Mouse (Mus musculus): ENCODE measurements around the gene Ppp2r1a. TPM values are rescaled to one million over a fixed set of nuclear protein-coding genes. Genes with fewer than 3 reads are reported as not detected.

Ppp2r1a gene
- polyA plus RNA-seq, 1 experiment from 2014 or later = 450 TPM

DNA sequence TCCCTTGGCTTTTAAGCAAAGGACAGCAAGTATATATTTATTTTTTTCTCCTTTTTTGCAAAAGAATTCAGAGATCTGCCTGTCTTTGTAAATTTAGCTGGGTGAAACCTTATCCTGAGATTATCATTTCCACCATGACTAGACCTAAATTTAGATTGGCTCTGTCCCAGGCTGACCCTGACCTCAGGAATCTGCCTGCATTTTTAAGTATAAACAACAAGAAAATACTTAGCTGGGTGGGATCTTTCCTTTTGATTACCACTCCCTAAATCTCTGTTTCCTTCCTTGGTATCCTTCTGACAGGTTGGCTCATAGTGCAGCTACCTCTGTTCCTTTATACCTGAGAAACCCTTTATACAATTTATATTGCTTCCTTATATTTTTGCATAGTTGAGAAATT lies 21.6 kb downstream of the Ppp2r1a start:
- Histone ChIP-seq H3K4me2 (replicated peaks; ENCODE audit: low read depth, low read length) (no peak overlapping the region), H3K36me3 (ENCODE audit: control insufficient read depth, insufficient read depth, low read length) (peaks cover 59% of the 10 kb centered on the region)
- ATAC-seq (ENCODE audit: insufficient number of reproducible peaks, insufficient read depth, low FRiP score, low read depth) = no peak

DNA sequence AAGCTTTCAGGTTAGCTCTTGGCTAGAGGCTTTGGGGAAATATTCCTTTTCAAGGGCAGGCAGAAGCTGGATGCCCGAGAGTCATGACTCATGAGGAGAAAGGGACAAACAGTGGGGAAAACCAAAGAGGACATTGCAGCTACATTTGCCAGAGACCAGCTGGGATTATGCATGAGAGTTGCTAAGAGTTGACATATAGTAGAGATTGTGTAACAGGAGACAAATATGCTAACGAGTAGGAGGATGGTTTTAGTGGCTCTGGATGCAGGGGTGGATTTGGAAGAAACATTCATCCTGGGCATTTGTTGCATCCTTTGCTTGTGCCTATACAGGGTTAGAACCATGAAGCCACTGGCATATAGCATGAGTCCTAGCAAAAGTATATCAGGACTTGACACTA lies 48.6 kb downstream of the Ppp2r1a start:
- Histone ChIP-seq H3K4me1 (ENCODE audit: control insufficient read depth, insufficient read depth, low read length) (no peaks in the 10 kb centered on the region), H3K9me3 (ENCODE audit: control insufficient read depth, low read depth, low read length) (no peaks in the 10 kb centered on the region), H3K27ac (ENCODE audit: low read length) (no peak overlapping the region), H3K36me3 (ENCODE audit: control insufficient read depth, insufficient read depth, low read length) (no peaks in the 10 kb centered on the region), H3K27me3 (ENCODE audit: control insufficient read depth, insufficient read depth, low read length) (no peaks in the 10 kb centered on the region), H3K9ac (replicated peaks; ENCODE audit: low read depth, low read length) (no peak overlapping the region), H3K4me2 (replicated peaks; ENCODE audit: low read depth, low read length) (no peak overlapping the region), H3K4me3 (ENCODE audit: low read depth, low read length) (no peak overlapping the region)
- ATAC-seq (ENCODE audit: insufficient number of reproducible peaks, insufficient read depth, low FRiP score, low read depth) = no peak
- 70% methylated on average over 2 of the region's 2 CpGs for WGBS

More for the DNA sequence above, 21.6 kb downstream of the Ppp2r1a start:
- Histone ChIP-seq H3K9me3 (ENCODE audit: control insufficient read depth, low read depth, low read length) (no peaks in the 10 kb centered on the region), H3K27ac (ENCODE audit: low read length) (no peak overlapping the region), H3K27me3 (ENCODE audit: control insufficient read depth, insufficient read depth, low read length) (no peaks in the 10 kb centered on the region), H3K9ac (replicated peaks; ENCODE audit: low read depth, low read length) (no peak overlapping the region), H3K4me1 (ENCODE audit: control insufficient read depth, insufficient read depth, low read length) (no peaks in the 10 kb centered on the region), H3K4me3 (ENCODE audit: low read depth, low read length) (no peak overlapping the region)

DNA sequence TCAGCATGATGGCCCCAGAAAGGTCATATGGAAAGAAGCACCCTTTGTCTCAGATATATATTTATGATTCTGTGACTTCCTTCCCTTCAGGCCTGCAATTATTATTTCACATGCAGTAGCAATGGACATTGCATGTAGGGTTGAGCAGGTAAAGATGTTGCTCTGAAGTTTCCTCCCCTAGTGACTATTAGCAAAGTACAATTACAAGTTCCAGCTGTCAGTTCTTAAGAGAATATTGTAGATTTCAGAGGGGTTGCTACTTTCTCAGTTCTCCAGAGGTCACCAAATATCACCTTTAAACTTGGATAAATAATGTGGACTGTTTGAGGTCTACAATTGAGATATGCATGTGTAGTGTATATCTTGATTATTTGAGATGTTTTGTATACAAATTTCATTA lies 51.3 kb downstream of the Ppp2r1a start, which contains the start of gene Vmn1r233:
Gene Vmn1r233, minus strand, starts transcription at position 101 of the 400 bp plus-strand sequence.
- Histone ChIP-seq H3K9ac (replicated peaks; ENCODE audit: low read depth, low read length) (no peak within 1 kb of the TSS), H3K4me3 (ENCODE audit: low read depth, low read length) (no peak within 1 kb of the TSS), H3K27me3 (ENCODE audit: control insufficient read depth, insufficient read depth, low read length) (no peaks in the 10 kb centered on the region), H3K27ac (ENCODE audit: low read length) (no peak within 1 kb of the TSS), H3K36me3 (ENCODE audit: control insufficient read depth, insufficient read depth, low read length) (no peaks in the 10 kb centered on the region), H3K4me2 (replicated peaks; ENCODE audit: low read depth, low read length) (no peak within 1 kb of the TSS), H3K4me1 (ENCODE audit: control insufficient read depth, insufficient read depth, low read length) (no peaks in the 10 kb centered on the region), H3K9me3 (ENCODE audit: control insufficient read depth, low read depth, low read length) (no peaks in the 10 kb centered on the region)
- ATAC-seq (ENCODE audit: insufficient number of reproducible peaks, insufficient read depth, low FRiP score, low read depth) = no peak

DNA sequence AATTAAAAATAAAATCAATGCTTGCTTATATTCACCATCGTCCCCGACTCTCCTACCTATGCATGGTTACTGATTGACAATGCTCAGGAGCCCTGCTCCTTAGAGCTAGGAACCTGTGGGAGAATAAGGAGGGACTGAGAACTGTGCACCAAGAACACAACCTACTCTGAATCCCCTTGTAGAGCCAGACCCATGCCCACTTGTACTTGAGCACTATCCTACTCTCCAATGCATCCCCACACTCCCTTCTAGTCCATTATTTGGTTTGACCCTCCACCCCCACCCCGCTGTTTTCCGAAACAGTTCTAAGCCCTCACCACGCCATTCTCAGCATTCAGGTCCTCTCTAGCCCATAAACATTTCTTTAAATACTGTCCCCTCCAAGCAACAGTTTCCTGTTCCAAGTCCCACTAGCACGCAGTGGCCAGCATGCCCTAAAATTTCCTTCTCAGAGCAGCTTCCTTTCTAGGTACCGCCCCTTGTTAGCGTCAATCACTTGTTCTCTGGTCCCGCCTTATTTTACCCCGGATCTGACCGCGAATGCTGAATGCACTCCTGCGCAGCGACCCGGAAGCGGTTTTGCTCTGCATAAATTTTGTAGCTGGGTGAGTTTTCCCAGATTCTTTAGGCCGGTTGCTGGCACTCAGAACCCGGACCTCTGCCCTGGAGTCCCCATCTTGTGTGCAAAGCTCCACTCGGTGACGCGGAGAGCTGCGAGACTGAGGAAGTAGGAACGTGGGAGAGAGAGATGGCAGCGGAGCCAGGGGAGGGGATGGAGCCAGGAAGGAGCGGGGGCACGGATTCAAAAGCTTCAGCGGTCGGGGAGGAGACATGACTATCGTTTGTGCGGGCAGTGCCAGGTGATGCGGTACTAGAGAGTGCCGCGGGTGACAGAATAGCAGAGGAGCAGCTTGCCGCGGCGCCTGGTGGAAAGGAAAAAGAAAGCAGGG lies 63.5 kb downstream of the Ppp2r1a start, which contains the start of gene Zfp160:
Gene Zfp160, plus strand, starts transcription at position 522 of the 950 bp plus-strand sequence.
- no peaks in the 10 kb centered on the region for H3K27me3 ChIP-seq (ENCODE audit: control insufficient read depth, insufficient read depth, low read length)
- H3K9ac ChIP-seq (replicated peaks; ENCODE audit: low read depth, low read length) = peak within 1 kb of the TSS; percentile 54
- 5% methylated on average over 36 of the region's 36 CpGs for WGBS
- no peaks in the 10 kb centered on the region for H3K9me3 ChIP-seq (ENCODE audit: control insufficient read depth, low read depth, low read length)
- peaks cover 12% of the 10 kb centered on the region for H3K36me3 ChIP-seq (ENCODE audit: control insufficient read depth, insufficient read depth, low read length)
- peaks cover 14% of the 10 kb centered on the region for H3K4me1 ChIP-seq (ENCODE audit: control insufficient read depth, insufficient read depth, low read length)
- peak within 1 kb of the TSS; percentile 75 for H3K4me3 ChIP-seq (ENCODE audit: low read depth, low read length)
- H3K4me2 ChIP-seq (replicated peaks; ENCODE audit: low read depth, low read length) = peak within 1 kb of the TSS; percentile 72
- peak within 1 kb of the TSS; percentile 75 for H3K27ac ChIP-seq (ENCODE audit: low read length)
- peak; percentile 96 for ATAC-seq (ENCODE audit: insufficient number of reproducible peaks, insufficient read depth, low FRiP score, low read depth)

DNA sequence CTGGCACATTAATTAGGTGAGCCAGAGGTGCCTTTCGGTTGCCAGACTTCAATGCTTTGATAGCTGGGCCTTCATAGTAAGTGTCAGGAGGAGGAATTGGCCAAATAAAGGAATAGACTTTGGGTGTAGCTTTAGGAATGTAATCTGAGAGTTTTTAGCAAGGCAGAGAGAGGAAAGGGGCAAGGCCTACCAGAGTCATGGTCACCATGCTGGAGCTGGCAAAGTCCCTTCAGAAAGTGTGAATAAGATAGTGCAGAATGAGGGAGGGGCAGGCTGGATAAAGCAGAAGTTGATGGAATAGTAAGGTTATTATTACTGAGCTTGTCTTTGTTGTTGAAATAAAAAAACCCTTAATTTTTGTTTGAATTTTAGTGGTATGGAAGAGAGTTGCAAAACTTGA lies 64.6 kb downstream of the Ppp2r1a start:
- Histone ChIP-seq H3K9me3 (ENCODE audit: control insufficient read depth, low read depth, low read length) (no peaks in the 10 kb centered on the region), H3K4me1 (ENCODE audit: control insufficient read depth, insufficient read depth, low read length) (peaks cover 14% of the 10 kb centered on the region), H3K4me3 (ENCODE audit: low read depth, low read length) (peak overlapping the region; percentile 75), H3K27me3 (ENCODE audit: control insufficient read depth, insufficient read depth, low read length) (no peaks in the 10 kb centered on the region), H3K36me3 (ENCODE audit: control insufficient read depth, insufficient read depth, low read length) (peaks cover 16% of the 10 kb centered on the region), H3K9ac (replicated peaks; ENCODE audit: low read depth, low read length) (peak overlapping the region; percentile 54), H3K4me2 (replicated peaks; ENCODE audit: low read depth, low read length) (peak overlapping the region; percentile 72), H3K27ac (ENCODE audit: low read length) (no peak overlapping the region)
- ATAC-seq (ENCODE audit: insufficient number of reproducible peaks, insufficient read depth, low FRiP score, low read depth) = no peak
- 15% methylated on average over 1 of the region's 1 CpGs for WGBS

Other genes with a start within 250 kb of the Ppp2r1a start
- gene Vmn1r227, start 215.5 kb upstream of the Ppp2r1a start, polyA plus RNA-seq (2014; fragmentation: Nextera tagmentation; extraction: Ambion mirVana) = not detected in 2 replicates
- not detected in 2 replicates for gene Vmn1r228, start 159.2 kb upstream of the Ppp2r1a start, polyA plus RNA-seq (2014; fragmentation: Nextera tagmentation; extraction: Ambion mirVana)
- 0.03 TPM in 1 of 2 replicates, not detected in the other for gene Vmn1r229, start 133.8 kb upstream of the Ppp2r1a start, polyA plus RNA-seq (2014; fragmentation: Nextera tagmentation; extraction: Ambion mirVana)
- gene Vmn1r230, start 104.9 kb upstream of the Ppp2r1a start, polyA plus RNA-seq (2014; fragmentation: Nextera tagmentation; extraction: Ambion mirVana) = not detected in 2 replicates
- gene Vmn1r231, start 40.2 kb upstream of the Ppp2r1a start, polyA plus RNA-seq (2014; fragmentation: Nextera tagmentation; extraction: Ambion mirVana) = not detected in 2 replicates
- gene Vmn1r232, start 25.6 kb upstream of the Ppp2r1a start, polyA plus RNA-seq (2014; fragmentation: Nextera tagmentation; extraction: Ambion mirVana) = not detected in 2 replicates
- gene Vmn1r233, start 51.2 kb downstream of the Ppp2r1a start, polyA plus RNA-seq (2014; fragmentation: Nextera tagmentation; extraction: Ambion mirVana) = not detected in 2 replicates
- 20.8 and 21.8 TPM in 2 replicates for gene Zfp160, start 63.6 kb downstream of the Ppp2r1a start, polyA plus RNA-seq (2014; fragmentation: Nextera tagmentation; extraction: Ambion mirVana)